Mouse (Mus musculus): ENCODE results near the gene Derl2.
A peak's percentile ranks its signal among the peaks of the same experiment; 100 is the strongest.

DNA sequence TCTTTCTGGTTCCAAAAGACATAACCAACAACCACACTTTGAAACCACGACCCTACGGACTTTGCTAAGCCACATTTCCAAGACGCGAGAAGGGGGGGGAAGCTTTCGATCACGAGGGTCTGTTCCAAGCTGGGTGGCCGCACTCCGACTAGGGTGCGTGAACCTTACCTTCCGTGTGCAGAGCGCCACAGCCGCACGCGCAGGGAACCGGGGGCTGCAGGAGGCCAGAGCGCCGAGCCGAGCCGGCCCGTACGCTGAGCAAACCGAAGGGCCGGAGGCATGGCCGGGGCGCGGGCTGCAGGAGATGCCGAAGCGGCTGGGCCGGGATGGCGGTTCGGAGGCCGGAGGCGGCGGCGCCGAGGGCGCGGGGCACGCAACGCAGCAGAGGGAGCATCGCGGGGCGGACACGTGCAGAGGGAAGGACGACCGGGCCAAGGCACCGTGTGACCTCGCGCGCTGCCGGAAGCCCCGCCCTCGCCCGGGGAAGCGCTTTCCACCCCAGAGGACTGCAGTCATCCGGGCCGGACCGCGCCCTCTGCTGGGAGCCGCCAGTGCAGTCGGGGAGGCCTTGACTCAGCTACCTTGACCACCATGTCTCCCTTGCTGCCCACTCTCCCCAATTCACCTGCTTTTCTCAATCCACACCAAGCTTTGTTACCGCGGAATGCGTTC is 36.9 kb downstream of the Derl2 start, which contains the start of gene C1qbp:
- TF ChIP-seq POLR2A (IDR thresholded peaks at IDR 0.05; ENCODE audit: extremely low read depth, insufficient read depth, low read length) (no peak), CTCF (IDR thresholded peaks at IDR 0.05; ENCODE audit: extremely low read depth, insufficient read depth, low read length) (peak; percentile 68)
